Mouse (Mus musculus) frontal cortex, adult 2 months (tissue): ENCODE data around the gene Rab43. TPM values are rescaled to one million over a fixed set of nuclear protein-coding genes. Genes with fewer than 3 reads are reported as not detected.
A peak's percentile ranks its signal among the peaks of the same experiment; 100 is the strongest.

Experiments used
- DNase-seq, 2 experiments: peaks; one replicate each; pipeline ENCODE4 v3.0.0; 2022; ENCODE audit warnings: low spot score in 1 of 2; ENCODE audit errors: extremely low spot score in 1 of 2
- polyA plus RNA-seq: library from polyadenylated mRNA; depleted of rRNA; stranded (reverse); fragments of >200 nt; gene quantifications from 2 replicates; pipeline ENCODE4 v1.2.3, GENCODE M21; 2012; rRNA removed

Rab43 gene
- polyA plus RNA-seq = 15.3 and 17.2 TPM in 2 replicates

DNA sequence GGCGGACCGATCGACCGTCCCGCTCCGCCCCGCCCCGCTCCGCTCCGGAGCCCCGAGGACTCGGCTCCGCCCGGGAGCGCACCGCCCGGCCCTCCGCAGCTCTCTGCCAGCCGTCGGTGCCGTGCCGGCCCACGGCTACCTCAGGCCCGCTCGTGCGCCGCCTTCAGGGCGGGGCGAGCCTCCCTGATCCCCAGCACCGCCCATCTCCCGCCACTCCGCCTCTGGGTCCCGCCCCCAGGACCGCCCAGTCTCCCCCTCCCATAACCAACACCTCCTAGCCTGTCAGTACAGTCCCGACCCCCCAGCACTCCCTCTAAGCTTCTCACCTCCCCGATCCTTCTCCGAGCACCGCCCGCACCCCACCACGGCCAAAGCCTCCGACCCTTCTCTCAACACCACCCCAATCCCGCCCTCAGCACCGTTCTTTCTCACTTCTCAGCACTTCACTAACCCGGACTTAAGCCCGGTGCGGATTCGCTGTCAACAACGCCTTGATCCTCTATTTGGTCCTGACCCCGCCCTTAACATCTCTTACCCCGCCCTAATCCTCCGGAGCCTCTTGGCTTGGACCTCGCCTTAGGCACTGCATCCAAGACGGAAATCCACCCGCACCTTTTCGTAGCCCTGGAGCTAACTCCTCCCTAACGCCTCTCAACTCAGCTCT, at the start of gene Rab43:
Gene Rab43 (minus strand): TSS at position 490 of the 664 bp plus-strand sequence.
- DNase-seq = peak; percentile 78 to 89

GRCm38 (mm10) chr6:87857071-87857470, 45.1 kb upstream of the Rab43 start:
- peak in 1 of 2 experiments; percentile 71 for DNase-seq

DNA sequence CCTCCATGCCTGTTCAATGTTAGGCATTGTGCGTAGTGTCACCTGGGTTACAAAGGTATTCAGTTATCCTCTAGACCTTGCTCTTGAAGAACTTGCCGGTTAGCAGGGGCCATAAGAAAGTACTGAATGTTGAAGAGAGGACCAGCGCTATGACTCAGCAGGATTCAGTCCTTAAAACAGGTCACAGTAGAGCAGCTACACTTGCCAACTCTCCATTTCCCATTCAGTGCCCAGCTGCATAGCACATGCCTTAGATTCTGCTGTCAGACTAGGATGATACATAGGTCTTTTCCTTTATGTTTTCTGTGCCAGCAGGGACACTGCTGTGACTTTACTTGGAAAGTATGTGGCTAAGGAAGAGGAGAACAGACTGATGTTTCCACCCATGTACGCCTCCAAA, 41.5 kb upstream of the Rab43 start:
- DNase-seq = no peak

- DNase-seq = no peak
Observed at GRCm38 (mm10) chr6:87851871-87852270, 39.9 kb upstream of the Rab43 start.

GRCm38 (mm10) chr6:87850900-87851614, 39.1 kb upstream of the Rab43 start, which contains the start of gene Cnbp:
Cnbp (minus strand) TSS chr6:87851106.
- peak; percentile 91 to 98 for DNase-seq

- DNase-seq = peak in 1 of 2 experiments; percentile 32
Observed at GRCm38 (mm10) chr6:87850155-87850899, 38.4 kb upstream of the Rab43 start.

- DNase-seq = no peak
Observed at GRCm38 (mm10) chr6:87849780-87850154, 37.8 kb upstream of the Rab43 start.

- no peak for DNase-seq
Observed at GRCm38 (mm10) chr6:87846813-87847212, 34.8 kb upstream of the Rab43 start.

- DNase-seq = no peak
Observed at GRCm38 (mm10) chr6:87845031-87845695, 33.2 kb upstream of the Rab43 start.

GRCm38 (mm10) chr6:87842254-87842653, 30.3 kb upstream of the Rab43 start:
- no peak for DNase-seq

DNA sequence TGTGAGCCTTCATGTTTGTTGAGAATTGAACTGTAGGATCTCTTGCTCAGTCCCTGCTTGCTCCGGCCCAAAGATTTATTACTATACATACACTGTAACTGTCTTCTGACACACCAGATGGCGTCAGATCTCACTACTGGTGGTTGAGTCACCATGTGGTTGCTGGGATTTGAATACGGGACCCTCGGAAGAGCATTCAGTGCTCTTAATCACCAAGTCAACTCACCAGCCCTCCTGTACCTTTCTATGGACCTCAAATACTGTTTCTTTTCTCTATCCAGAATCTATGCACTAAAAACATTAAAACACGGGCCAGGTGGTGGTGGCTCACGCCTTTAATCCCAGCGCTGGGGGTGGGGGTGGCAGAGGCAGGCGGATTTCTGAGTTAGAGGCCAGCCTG, 29.7 kb upstream of the Rab43 start:
- no peak for DNase-seq

DNA sequence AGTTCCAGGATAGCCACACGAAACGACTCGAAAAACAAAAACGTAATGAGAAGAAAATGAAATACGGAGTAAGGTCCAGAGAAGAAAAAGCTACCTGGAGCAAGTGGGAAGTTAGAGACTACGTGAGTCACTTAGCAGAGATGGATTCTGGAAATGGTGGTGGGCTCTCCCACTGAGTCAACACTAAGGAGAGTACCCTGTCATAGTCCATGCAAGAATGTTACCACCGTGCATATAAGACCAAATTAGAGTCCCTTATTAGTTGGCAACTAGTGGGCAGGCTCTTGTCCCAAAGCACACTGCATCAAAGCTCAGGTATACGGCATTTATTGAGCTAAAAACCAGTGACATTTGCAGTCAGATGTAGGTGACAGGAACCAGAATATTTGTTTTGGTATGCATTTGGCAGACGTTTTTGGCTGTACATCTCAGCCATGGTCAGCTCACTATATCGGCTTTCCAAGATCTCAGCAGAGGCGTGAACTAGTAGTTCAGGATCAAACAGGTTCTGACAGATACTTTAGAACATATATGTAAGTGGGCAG, 27.9 kb upstream of the Rab43 start:
- DNase-seq = no peak

- DNase-seq = peak; percentile 96 to 98
Observed at GRCm38 (mm10) chr6:87838551-87839197, 26.7 kb upstream of the Rab43 start, which contains the start of gene Isy1. Isy1 (minus strand) TSS chr6:87838798.

DNA sequence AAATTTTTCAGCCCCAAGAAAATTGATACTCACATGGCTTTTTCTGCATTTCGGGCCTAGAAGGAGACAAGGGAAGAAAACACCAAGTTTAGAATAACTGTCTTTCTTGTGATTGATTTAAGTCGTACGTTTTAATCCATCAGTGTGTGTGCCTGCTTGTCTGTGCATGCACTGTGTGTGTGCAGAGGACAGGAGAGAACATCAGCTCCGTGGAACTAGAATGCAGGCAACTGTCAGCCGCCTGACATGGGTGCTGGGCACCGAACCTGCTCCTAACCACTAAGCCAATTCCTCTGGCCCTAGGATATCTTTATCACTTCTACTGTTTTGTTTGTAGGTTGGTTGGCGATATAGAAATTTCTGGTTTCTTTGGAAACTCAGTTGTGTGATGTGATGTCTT, 23.7 kb upstream of the Rab43 start, which contains the start of gene Gm45140:
Gene Gm45140 (minus strand): TSS at position 101 of the 400 bp plus-strand sequence.
- no peak for DNase-seq

DNA sequence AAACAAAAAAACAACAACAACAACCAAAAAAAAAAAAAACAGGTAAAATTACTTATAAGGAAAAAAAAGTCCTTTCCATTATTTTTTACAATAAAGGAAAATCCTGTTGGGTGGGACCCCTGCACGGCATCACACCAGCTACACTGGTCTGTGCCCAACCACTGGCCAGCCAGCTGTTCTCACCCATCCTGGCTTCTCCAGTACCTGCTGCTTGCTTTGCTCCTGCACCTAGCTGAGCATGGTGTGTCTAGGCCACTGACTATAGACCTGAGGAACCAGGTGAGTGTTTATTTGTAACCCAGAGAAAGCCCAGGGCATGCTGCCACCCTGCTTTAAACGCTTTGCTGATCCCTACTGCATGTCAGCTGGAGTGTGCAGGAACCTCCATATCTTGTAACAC, 8.4 kb upstream of the Rab43 start:
- DNase-seq = no peak

DNA sequence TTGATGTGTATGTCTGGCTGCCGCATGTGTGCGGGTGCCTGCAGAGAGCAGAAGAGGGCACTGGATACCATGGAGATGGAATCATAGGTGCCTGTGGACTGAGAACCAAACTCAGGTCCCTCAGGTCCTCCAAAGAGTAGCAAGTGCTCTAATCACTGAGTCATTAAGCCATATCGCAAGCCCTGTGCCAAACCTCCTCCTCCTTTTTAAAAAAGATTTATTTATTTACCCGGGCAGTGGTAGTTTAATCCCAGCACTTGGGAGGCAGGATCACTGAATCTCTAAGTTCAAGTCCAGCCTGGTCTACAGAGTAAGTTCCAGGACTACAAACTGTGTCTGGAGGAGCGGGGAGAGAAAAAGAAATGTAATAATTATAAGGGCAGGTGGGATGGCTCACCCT, 2.5 kb upstream of the Rab43 start:
- no peak for DNase-seq

- DNase-seq = no peak
Observed at GRCm38 (mm10) chr6:87812656-87813055, 692 bp upstream of the Rab43 start.

GRCm38 (mm10) chr6:87810713-87811669, 973 bp downstream of the Rab43 start:
- DNase-seq = peak in 1 of 2 experiments; percentile 60

GRCm38 (mm10) chr6:87810311-87810710, 1.7 kb downstream of the Rab43 start:
- no peak for DNase-seq
